Mouse (Mus musculus): ENCODE measurements around the gene Exosc2. TPM values are rescaled to one million over a fixed set of nuclear protein-coding genes. Genes with fewer than 3 reads are reported as not detected.
A peak's percentile ranks its signal among the peaks of the same experiment; 100 is the strongest.

Exosc2 gene
- 50.5 and 51.3 TPM in 2 replicates for polyA plus RNA-seq (2016; fragmentation: Nextera tagmentation; extraction: Ambion mirVana)

DNA sequence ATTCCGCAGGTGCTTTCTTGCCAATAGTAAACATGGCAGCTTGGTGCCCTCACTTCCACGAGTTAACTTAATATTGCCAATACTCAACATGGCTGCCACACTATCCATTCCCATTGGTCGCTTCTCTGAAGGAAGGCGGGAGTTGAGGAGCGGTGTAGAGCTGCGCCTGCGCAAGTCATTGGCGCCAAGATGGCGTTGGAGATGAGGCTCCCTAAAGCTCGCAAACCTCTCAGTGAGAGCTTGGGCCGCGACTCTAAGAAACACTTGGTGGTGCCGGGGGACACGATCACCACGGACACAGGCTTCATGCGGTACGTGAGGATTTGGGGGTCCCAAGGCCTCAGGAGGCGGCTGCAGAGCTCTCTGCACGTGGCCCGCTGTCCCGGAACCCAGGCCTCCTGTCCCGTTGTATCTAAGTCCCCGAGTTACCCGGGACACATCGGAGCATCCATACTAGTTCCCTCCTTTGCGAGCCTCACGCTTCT, at the start of gene Exosc2:
Gene Exosc2 (plus strand): TSS at position 165 of the 485 bp plus-strand sequence.
- no peaks in the 10 kb centered on the region for H3K9me3 ChIP-seq
- under 1% methylated on average over 27 of the region's 27 CpGs for WGBS

DNA sequence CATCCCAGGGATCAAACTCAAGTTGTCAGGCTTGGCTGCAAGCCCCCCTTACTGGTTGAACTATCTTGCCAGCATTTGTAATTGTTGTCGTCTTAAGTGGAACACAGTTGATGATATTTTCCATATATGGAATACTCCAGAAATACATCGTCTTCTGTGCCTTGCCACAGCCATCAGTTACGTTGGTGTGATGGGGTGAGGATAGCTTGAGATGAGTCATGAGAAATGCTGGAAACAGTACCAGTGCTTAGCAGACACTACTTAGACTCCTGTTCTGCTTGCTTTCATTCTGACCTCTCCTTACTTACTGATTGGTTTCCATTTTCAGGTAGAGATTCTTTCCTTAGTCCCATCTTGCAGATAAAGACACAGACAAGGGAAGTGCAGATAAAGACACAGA, 37.0 kb upstream of the Exosc2 start:
- no peak overlapping the region for H3K27ac ChIP-seq
- peaks cover 38% of the 10 kb centered on the region for H3K4me1 ChIP-seq
- no peak overlapping the region for H3K4me3 ChIP-seq
- peaks cover 90% of the 10 kb centered on the region for H3K27me3 ChIP-seq (replicated peaks)
- H3K36me3 ChIP-seq = no peaks in the 10 kb centered on the region
- no peaks in the 10 kb centered on the region for H3K9me3 ChIP-seq
- H3K9ac ChIP-seq = no peak overlapping the region
- no peak for ATAC-seq (ENCODE audit: low FRiP score, low read depth)
- 81% methylated on average over 3 of the region's 3 CpGs for WGBS
- H3K4me2 ChIP-seq (replicated peaks) = no peak overlapping the region

More for the DNA sequence above, at the start of gene Exosc2:
- Histone ChIP-seq H3K9ac (peak within 1 kb of the TSS; percentile 71), H3K4me3 (peak within 1 kb of the TSS; percentile 74), H3K27ac (no peak within 1 kb of the TSS), H3K4me1 (peaks cover 21% of the 10 kb centered on the region), H3K27me3 (replicated peaks) (peaks cover 15% of the 10 kb centered on the region), H3K36me3 (peaks cover 32% of the 10 kb centered on the region), H3K4me2 (replicated peaks) (peak within 1 kb of the TSS; percentile 89)
- peak; percentile 96 for ATAC-seq (ENCODE audit: low FRiP score, low read depth)

DNA sequence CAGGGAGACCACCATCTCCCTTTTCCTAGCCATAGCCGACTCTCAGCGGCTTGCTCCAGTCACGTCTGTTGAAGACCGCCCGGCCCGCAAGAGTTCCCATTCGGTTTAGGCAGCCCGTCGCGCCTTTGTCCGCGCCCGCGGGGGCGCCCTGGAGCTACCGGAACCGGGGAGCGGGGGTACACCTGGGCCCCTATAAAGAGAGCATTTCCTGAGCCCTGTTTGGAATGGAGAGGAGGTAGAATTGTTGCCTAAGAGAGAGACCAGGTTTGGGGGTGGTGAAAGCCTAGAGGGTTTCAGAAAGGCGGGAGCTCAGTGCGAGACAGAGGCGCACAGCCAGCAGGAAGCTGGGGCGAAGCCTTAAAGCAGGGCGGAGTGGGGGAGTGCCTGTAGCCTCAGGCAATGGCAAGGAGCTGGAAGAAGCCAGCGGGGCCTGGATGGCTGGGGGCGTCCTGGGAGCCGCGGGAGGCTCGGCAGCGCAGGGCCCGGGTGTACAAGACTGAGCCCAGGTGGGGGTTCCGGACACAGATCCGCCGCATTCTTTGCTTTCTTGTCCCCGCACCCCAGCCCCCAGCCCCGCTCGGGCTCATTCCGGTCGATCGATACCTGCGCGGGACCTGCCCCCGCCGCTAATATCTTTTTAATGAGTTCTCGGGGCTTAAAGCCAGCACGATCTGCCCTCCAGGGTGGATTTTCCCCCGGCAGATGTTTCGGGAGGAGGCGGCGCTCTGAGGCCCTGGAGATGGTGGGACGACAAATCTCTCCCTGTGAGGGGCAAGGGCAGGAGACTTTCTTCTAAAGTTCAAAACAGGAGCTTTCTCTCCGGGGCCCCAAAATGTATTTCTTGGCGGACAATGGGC, 35.0 kb upstream of the Exosc2 start:
- under 1% methylated on average over 52 of the region's 52 CpGs for WGBS
- Histone ChIP-seq H3K9me3 (no peaks in the 10 kb centered on the region), H3K9ac (peak overlapping the region; percentile 39), H3K4me2 (replicated peaks) (peak overlapping the region; percentile 53), H3K36me3 (no peaks in the 10 kb centered on the region), H3K4me1 (peaks cover 56% of the 10 kb centered on the region), H3K27me3 (replicated peaks) (peaks cover 100% of the 10 kb centered on the region), H3K4me3 (peak overlapping the region; percentile 34), H3K27ac (0 out of 2 replicates have a peak overlapping the region, but pooled peaks have one; percentile 3)
- ATAC-seq (ENCODE audit: low FRiP score, low read depth) = no peak

DNA sequence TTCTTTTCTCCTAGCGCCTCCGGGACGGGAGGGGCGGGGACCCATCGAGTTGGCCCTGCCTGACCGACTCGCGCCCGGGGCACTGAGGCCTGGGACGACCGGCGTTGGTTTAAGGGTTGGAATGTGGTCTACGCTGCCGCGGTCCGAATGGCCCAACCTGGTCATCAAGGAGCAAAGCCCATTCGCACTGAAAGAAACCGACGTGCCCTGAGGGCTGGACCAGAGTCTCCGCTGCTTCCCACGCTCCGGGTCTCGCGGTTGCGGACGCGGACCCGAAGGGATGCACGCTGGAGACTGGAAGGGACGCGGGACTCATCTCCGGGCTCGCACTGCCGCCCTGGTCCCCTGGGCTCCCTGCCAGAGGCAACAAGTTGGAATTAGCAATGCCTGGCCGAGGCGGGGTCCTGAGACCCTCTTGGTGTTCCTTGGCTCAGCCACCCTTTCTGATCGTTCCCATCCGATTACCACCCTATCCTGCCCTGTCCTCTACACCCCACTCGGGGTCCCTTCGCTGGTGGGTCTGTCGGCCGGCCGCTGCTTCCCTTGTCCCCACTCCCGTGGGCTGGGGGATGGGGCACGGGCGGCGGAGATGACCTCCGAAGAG, 34.3 kb upstream of the Exosc2 start:
- H3K9ac ChIP-seq = peak overlapping the region; percentile 39
- under 1% methylated on average over 48 of the region's 48 CpGs for WGBS

DNA sequence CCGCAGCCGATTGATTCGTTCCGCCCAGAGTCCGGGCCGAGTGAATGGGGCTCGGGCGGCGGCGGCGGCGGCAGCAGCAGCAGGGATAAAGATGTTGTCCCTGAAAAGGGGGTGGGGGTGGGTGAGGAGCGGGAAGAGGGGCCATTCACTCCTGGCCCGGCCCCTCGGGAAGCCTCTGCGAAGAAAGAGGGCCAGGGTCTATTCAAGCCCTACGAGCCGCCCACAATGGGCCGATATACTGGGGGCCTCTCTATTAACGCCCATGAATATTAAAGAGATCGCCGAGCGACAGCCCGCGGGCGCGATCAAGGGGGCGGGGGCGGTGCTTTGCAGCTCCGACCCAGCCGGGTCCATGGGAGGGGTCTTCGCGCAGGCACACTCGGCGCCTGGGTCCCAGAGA, 33.8 kb upstream of the Exosc2 start:
- ATAC-seq (ENCODE audit: low FRiP score, low read depth) = peak; percentile 83
- Histone ChIP-seq H3K9ac (0 out of 2 replicates have a peak overlapping the region, but pooled peaks have one; percentile 42), H3K27ac (0 out of 2 replicates have a peak overlapping the region, but pooled peaks have one; percentile 3)

More for the DNA sequence above, 34.3 kb upstream of the Exosc2 start:
- Histone ChIP-seq H3K4me2 (replicated peaks) (peak overlapping the region; percentile 53), H3K36me3 (no peaks in the 10 kb centered on the region), H3K27ac (peak overlapping the region; percentile 3), H3K9me3 (no peaks in the 10 kb centered on the region), H3K4me1 (peaks cover 60% of the 10 kb centered on the region), H3K4me3 (peak overlapping the region; percentile 34), H3K27me3 (replicated peaks) (peaks cover 96% of the 10 kb centered on the region)
- ATAC-seq (ENCODE audit: low FRiP score, low read depth) = peak; percentile 30

DNA sequence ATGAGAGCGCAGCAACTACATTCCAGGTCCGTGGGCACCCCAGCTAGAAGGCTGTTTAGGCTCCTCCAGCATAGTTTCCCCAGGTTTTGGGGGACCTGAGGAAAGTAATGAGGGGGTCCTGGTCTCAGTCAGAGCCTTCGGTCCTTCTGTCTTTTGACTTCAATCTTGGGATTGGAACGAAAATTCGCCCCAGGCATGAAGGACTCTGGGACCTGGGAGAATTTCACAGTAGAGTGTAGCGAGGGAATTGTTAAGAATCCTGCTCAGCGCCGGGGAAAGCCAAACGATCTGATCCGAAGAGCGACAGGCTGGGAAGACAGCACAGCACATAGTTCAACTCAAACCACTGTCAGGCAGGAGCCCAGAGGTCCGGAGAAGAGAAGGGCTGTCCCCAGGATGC, 33.2 kb upstream of the Exosc2 start:
- H3K4me3 ChIP-seq = peak overlapping the region; percentile 34
- no peak for ATAC-seq (ENCODE audit: low FRiP score, low read depth)
- peak overlapping the region; percentile 53 for H3K4me2 ChIP-seq (replicated peaks)
- H3K36me3 ChIP-seq = no peaks in the 10 kb centered on the region
- no peaks in the 10 kb centered on the region for H3K9me3 ChIP-seq
- peaks cover 96% of the 10 kb centered on the region for H3K27me3 ChIP-seq (replicated peaks)
- 0 out of 2 replicates have a peak overlapping the region, but pooled peaks have one; percentile 42 for H3K9ac ChIP-seq
- no peak overlapping the region for H3K27ac ChIP-seq
- peaks cover 70% of the 10 kb centered on the region for H3K4me1 ChIP-seq
- WGBS = under 1% methylated on average over 12 of the region's 12 CpGs

More for the DNA sequence above, 33.8 kb upstream of the Exosc2 start:
- peak overlapping the region; percentile 34 for H3K4me3 ChIP-seq
- no peaks in the 10 kb centered on the region for H3K9me3 ChIP-seq
- WGBS = under 1% methylated on average over 35 of the region's 35 CpGs
- H3K4me1 ChIP-seq = peaks cover 64% of the 10 kb centered on the region
- H3K36me3 ChIP-seq = no peaks in the 10 kb centered on the region
- H3K27me3 ChIP-seq (replicated peaks) = peaks cover 96% of the 10 kb centered on the region
- peak overlapping the region; percentile 53 for H3K4me2 ChIP-seq (replicated peaks)

DNA sequence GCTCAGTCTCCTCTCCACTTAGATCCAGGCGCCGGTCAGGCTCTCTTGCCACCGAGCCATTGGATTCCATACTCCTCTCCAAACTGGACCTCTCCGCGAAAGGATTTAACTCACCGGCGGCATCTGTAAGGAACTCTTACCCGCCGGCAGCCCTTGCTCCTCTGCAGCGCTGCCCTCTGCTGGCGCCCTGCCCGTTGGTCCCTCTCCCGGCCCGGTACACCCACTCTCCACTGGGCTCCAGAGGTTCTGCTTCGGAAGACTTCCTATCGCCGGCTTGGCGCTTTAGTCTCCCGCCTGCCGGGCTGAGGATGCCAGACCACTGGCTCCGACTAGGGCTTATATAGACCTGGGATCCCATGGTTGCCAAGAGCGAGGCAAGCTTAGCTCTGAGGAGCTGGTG, 32.7 kb upstream of the Exosc2 start:
- H3K9ac ChIP-seq = peak overlapping the region; percentile 42; the same call in 1 of the 2 replicates
- H3K4me1 ChIP-seq = peaks cover 70% of the 10 kb centered on the region

DNA sequence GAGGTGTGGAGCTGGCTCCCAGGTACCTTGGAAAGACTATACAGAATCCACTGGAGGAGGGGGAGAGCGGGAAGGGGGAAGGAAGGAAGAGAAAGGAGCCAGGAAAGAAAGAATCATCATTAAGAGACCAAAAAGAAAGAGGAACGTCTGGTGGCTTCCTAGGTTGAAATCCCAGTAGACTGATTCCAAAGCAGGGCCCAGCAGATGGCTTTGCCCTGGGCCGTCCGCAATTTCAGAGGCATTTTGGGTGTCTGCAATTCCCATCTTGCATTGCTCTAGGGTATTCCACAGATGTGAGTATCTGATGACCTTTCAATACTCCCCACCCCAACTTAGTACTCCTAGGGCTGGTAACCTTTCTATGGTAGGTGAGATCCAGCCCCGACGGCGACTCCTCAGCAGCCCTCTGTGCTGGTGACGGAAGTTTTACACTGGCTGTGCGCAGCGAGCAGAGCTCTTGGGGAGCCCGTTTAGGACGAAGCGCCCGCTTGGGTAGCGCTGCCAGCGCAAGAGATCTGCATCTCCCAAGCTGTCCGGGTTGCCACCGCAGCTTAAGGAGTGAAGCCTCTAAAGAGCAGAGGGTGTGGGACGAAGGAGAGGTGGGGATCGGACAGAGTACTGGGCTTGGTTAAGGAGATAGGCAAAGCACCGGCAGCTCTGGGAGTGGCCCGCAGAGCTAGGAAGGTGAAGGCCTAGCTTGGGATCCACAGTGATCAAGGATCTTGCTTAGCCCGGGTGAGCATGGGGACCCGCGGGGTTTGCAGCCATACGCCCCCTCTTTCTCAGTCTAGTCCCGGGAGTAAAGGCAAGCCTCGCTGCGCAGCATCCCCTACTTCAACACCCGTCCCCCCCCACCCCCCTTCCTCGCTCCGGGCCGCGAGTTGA, 31.7 kb upstream of the Exosc2 start:
- 2% methylated on average over 30 of the region's 34 CpGs for WGBS
- Histone ChIP-seq H3K9ac (0 out of 2 replicates have a peak overlapping the region, but pooled peaks have one; percentile 42), H3K27me3 (replicated peaks) (peaks cover 96% of the 10 kb centered on the region), H3K4me1 (peaks cover 70% of the 10 kb centered on the region), H3K27ac (no peak overlapping the region), H3K36me3 (no peaks in the 10 kb centered on the region), H3K4me3 (peak overlapping the region; percentile 34), H3K9me3 (no peaks in the 10 kb centered on the region), H3K4me2 (replicated peaks) (peak overlapping the region; percentile 53)
- ATAC-seq (ENCODE audit: low FRiP score, low read depth) = no peak

More for the DNA sequence above, 32.7 kb upstream of the Exosc2 start:
- 0% methylated on average over 22 of the region's 22 CpGs for WGBS
- no peak for ATAC-seq (ENCODE audit: low FRiP score, low read depth)
- Histone ChIP-seq H3K4me2 (replicated peaks) (peak overlapping the region; percentile 53), H3K36me3 (no peaks in the 10 kb centered on the region), H3K9me3 (no peaks in the 10 kb centered on the region), H3K27ac (no peak overlapping the region), H3K4me3 (peak overlapping the region; percentile 34), H3K27me3 (replicated peaks) (peaks cover 96% of the 10 kb centered on the region)

DNA sequence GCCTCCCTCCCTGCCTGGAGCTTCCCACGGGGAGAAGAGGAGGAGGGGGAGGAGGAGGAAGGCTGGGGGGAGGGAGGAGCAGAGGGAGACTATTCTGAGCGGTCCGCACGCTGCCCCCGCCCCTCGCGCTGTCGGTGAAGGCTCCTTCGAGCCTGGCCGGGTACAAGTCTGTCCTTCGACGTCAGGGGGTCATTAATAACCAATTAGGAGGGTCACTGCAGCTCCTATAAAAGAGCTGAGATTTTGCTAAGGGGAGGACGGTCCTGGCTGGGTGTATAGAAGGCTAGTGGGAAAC, 31.1 kb upstream of the Exosc2 start:
- peaks cover 96% of the 10 kb centered on the region for H3K27me3 ChIP-seq (replicated peaks)
- no peaks in the 10 kb centered on the region for H3K9me3 ChIP-seq
- H3K9ac ChIP-seq = 0 out of 2 replicates have a peak overlapping the region, but pooled peaks have one; percentile 21
- WGBS = 2% methylated on average over 13 of the region's 13 CpGs
- no peak overlapping the region for H3K27ac ChIP-seq
- no peak for ATAC-seq (ENCODE audit: low FRiP score, low read depth)
- H3K4me3 ChIP-seq = peak overlapping the region; percentile 31
- peak overlapping the region; percentile 53 for H3K4me2 ChIP-seq (replicated peaks)
- H3K4me1 ChIP-seq = peaks cover 70% of the 10 kb centered on the region
- no peaks in the 10 kb centered on the region for H3K36me3 ChIP-seq

DNA sequence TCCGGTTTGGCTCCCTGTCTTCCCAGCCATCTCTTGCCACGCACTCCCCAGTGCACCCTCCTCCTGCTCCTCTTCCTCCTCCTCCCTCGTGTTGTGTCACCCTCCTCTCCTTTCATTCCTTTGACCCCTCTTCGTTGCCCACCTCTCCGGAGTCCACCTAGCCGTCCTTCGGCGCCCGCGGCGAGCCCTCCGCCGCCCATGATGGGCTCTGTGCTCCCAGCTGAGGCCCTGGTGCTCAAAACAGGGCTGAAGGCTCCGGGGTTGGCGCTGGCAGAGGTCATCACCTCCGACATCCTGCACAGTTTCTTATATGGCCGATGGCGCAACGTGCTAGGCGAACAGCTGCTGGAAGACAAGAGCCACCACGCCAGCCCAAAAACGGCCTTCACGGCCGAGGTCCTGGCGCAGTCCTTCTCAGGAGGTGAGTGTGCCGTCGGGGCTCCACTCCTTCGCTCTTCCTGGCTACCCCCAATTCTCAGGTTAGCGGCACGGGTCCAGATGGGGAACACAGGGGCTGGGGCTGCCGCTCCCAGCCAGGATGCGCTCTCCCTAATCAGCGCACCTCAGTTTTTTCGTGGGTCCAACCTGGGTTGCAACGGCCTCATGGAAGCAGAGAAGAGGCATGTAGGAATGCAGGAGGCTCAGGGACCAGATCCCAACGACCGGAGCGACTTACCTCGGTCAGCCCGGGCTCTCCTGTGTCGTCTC, 30.5 kb upstream of the Exosc2 start, which contains the start of gene Prdm12:
Gene Prdm12 (plus strand): TSS at position 137 of the 708 bp plus-strand sequence.
- Histone ChIP-seq H3K9ac (peak within 1 kb of the TSS; percentile 54), H3K4me1 (peaks cover 66% of the 10 kb centered on the region), H3K27me3 (replicated peaks) (peaks cover 96% of the 10 kb centered on the region), H3K4me2 (replicated peaks) (peak within 1 kb of the TSS; percentile 53), H3K4me3 (peak within 1 kb of the TSS; percentile 31), H3K27ac (no peak within 1 kb of the TSS; the same call in 1 of the 2 replicates), H3K36me3 (no peaks in the 10 kb centered on the region), H3K9me3 (no peaks in the 10 kb centered on the region)
- ATAC-seq (ENCODE audit: low FRiP score, low read depth) = no peak
- WGBS = under 1% methylated on average over 41 of the region's 41 CpGs

Data from neural tube, embryonic 12.5 days (tissue).